Mouse (Mus musculus) neural tube, embryonic 14.5 days (tissue): ENCODE measurements around the gene Cdk17. TPM values are rescaled to one million over a fixed set of nuclear protein-coding genes. Genes with fewer than 3 reads are reported as not detected.

Source experiments
- ATAC-seq: fragments of 200-750 bp; cut with Nextera tagmentation; 2 replicates; pipeline ENCODE4 v1.8.0; 2017; ENCODE audit warnings: low read depth, mild to moderate bottlenecking, moderate TSS enrichment, moderate library complexity
- H3K27ac ChIP-seq: fragments of 300-500 bp; sonication (generic); 2 replicates; pipeline ENCODE4 v1.5.1; 2014; ENCODE audit warnings: low read depth, mild to moderate bottlenecking, control low read depth, low read length, moderate library complexity, mixed read lengths
- H3K27me3 ChIP-seq: fragments of 300-500 bp; sonication (generic); 2 replicates; pipeline ENCODE4 v1.6.1; 2014; ENCODE audit warnings: low read length; ENCODE audit not compliant: control insufficient read depth, insufficient read depth
- H3K36me3 ChIP-seq: fragments of 300-500 bp; sonication (generic); 2 replicates; pipeline ENCODE4 v1.6.1; 2014; ENCODE audit warnings: low read length, mixed read lengths; ENCODE audit not compliant: control insufficient read depth, insufficient read depth
- H3K4me1 ChIP-seq: fragments of 300-500 bp; sonication (generic); 2 replicates; pipeline ENCODE4 v1.6.1; 2014; ENCODE audit warnings: low read length; ENCODE audit not compliant: control insufficient read depth, insufficient read depth
- H3K4me2 ChIP-seq: fragments of 300-500 bp; sonication (generic); 2 replicates; pipeline ENCODE4 v1.6.1; 2014; ENCODE audit warnings: mild to moderate bottlenecking, low read depth, low read length, control low read depth
- H3K4me3 ChIP-seq: fragments of 300-500 bp; sonication (generic); 2 replicates; pipeline ENCODE4 v1.5.1; 2014; ENCODE audit warnings: low read depth, low read length, control low read depth, mixed read lengths
- H3K9ac ChIP-seq: fragments of 300-500 bp; sonication (generic); replicated peaks from 2 replicates; pipeline ENCODE4 v1.6.1; 2014; ENCODE audit warnings: low read depth, mild to moderate bottlenecking, control low read depth, low read length, mixed read lengths
- H3K9me3 ChIP-seq: fragments of 300-500 bp; sonication (generic); 2 replicates; pipeline ENCODE4 v1.6.1; 2016; ENCODE audit warnings: low read length; ENCODE audit not compliant: control insufficient read depth
- WGBS: fragments of 180-500 bp; shearing (Covaris S2); extraction: QIAGEN DNeasy Blood & Tissue Kit; methylation state at CpG from one replicate; pipeline ENCODE4 v1.1.7; 2014; 5-methylcytosine and 5-hydroxymethylcytosine counted together
- polyA plus RNA-seq: library from polyadenylated mRNA; unstranded; fragments of >200 nt; fragmentation: Nextera tagmentation; extraction: Ambion mirVana; gene quantifications from 2 replicates; pipeline ENCODE4 v1.2.1, GENCODE M21; 2014

The Cdk17 gene
- polyA plus RNA-seq, 1 experiment from 2014 or later: 62.8 TPM

DNA sequence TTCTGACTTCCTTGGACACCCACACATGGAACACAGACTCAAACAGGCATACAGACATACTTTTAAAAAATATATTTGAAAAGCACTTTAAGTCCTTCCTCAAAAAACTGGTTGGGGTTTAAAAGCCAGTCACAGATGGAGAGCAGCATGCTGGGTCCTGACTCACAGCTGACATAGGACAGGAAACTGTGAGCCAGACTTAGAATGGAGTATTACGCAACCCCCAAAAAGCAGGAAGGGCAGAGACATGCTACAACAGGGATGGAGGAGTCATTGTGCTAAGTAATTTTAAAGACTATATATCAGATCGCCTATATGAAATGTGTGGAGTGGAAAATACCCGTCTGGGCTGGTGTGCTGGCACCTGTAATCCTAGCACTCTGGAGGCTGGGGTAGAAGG, 107.7 kb downstream of the Cdk17 start:
- Histone ChIP-seq H3K4me2 (no peak overlapping the region), H3K4me1 (peaks cover 7% of the 10 kb centered on the region; the same call in 1 of the 2 replicates), H3K36me3 (no peaks in the 10 kb centered on the region), H3K27ac (no peak overlapping the region), H3K9ac (no peak overlapping the region), H3K9me3 (no peaks in the 10 kb centered on the region), H3K27me3 (no peaks in the 10 kb centered on the region), H3K4me3 (no peak overlapping the region)
- no peak for ATAC-seq
- 96% methylated on average over 3 of the region's 3 CpGs for WGBS

DNA sequence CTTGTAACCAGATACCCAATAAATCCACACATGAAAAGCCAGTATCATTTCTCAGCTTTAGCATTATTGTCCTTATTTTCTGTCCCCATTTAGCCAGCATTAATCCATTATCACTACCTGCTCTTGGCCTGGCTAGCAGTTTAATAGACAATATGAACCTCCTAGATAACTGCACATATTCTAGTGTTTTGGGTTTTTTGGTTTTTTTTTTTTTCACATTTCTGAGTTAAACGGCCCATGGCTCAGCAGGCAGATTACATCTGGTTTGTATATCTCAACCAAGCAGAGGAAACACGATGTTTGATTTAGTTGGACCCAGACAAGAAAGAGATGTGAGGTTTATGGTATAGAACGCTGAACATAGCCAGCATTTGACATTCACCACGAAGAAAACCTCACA, 109.1 kb downstream of the Cdk17 start:
- Histone ChIP-seq H3K4me1 (peaks cover 9% of the 10 kb centered on the region), H3K27me3 (no peaks in the 10 kb centered on the region), H3K4me2 (no peak overlapping the region), H3K9me3 (no peaks in the 10 kb centered on the region), H3K27ac (no peak overlapping the region), H3K9ac (no peak overlapping the region), H3K4me3 (no peak overlapping the region), H3K36me3 (no peaks in the 10 kb centered on the region)
- 71% methylated on average over 4 of the region's 4 CpGs for WGBS
- ATAC-seq: no peak

- no peaks in the 10 kb centered on the region for H3K9me3 ChIP-seq
- no peak overlapping the region for H3K9ac ChIP-seq
- no peak overlapping the region for H3K4me2 ChIP-seq
- no peak overlapping the region for H3K27ac ChIP-seq
- H3K27me3 ChIP-seq: no peaks in the 10 kb centered on the region
- no peak for ATAC-seq
- peaks cover 21% of the 10 kb centered on the region for H3K4me1 ChIP-seq
- no peaks in the 10 kb centered on the region for H3K36me3 ChIP-seq
- 94% methylated on average over 6 of the region's 6 CpGs for WGBS
- no peak overlapping the region for H3K4me3 ChIP-seq
These were observed 110.3 kb downstream of the Cdk17 start for GRCm38 (mm10) chr10:93270889-93271460.

DNA sequence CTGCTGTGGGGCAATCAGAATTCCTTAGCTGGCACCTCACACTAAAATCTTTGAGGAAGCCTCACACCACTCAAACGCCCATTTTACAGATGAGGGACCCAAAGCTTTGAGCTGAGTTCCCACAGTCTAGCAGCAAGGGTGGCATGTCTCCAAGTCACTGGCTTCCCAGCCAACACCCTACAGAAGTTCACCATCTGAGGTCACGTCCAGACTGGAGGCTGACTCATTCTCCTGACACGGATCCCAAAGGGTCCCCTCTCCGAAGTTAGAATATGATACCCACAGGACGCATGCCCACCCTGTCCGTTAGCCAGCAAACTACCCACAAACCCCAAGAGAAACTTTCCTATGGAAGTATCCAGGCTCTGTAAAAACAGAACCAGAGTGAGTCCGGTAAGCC, 111.2 kb downstream of the Cdk17 start:
- ATAC-seq: no peak
- Histone ChIP-seq H3K27ac (no peak overlapping the region), H3K27me3 (no peaks in the 10 kb centered on the region), H3K4me1 (peaks cover 24% of the 10 kb centered on the region), H3K9ac (no peak overlapping the region), H3K4me3 (no peak overlapping the region), H3K9me3 (no peaks in the 10 kb centered on the region), H3K36me3 (no peaks in the 10 kb centered on the region), H3K4me2 (no peak overlapping the region)
- 90% methylated on average over 7 of the region's 7 CpGs for WGBS

DNA sequence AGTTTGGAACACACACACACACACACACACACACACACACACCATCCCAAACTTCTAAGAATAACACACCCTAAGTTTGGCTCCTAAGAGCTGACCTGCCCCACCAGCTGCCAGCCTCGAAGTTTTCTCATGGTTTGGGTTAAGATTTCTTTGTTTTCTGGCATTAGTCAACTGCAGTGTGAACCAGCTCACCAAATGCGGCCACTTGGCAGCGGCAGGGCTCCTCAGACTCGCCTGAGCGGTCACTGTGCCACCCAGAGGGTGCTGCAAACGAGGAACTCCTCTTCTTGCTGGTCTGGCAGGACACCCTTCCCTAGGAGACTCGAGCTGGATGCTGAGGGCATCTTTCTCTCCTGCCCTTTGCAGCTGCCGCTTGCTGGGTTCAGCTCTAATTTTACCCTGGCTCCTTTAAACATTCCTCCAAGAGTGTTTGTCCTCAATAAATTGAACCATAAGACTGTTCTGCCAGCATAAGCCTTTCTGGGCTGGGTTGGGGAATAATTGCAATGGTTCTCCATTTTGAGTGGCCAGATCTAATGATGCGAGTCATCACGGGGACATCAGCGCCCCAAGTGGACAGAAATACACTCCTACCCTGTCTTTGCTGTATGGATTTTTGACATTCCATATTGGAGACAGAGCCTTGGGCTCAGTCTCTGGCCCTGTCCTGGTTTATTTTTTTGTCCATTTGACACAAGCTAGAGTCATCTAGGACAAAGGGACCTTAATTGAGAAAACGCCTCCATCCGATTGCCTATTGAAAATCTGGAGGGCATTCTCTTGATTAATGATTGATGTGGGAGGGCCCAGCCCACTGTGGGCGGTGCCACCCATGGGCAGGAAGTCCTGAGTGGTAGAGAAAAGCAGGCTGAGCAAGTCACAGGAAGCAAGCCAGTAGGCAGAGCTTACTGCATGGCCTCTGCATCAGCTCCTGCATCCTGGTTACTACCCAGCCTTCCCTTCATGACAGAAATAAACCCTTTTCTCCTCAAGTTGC, 112.6 kb downstream of the Cdk17 start:
- Histone ChIP-seq H3K27ac (no peak overlapping the region), H3K9ac (no peak overlapping the region), H3K9me3 (no peaks in the 10 kb centered on the region), H3K4me3 (no peak overlapping the region), H3K4me2 (no peak overlapping the region), H3K27me3 (no peaks in the 10 kb centered on the region), H3K36me3 (no peaks in the 10 kb centered on the region), H3K4me1 (peaks cover 29% of the 10 kb centered on the region)
- 75% methylated on average over 14 of the region's 14 CpGs for WGBS
- ATAC-seq: no peak

GRCm38 (mm10) chr10:93274277-93274696, 113.6 kb downstream of the Cdk17 start:
- Histone ChIP-seq H3K9me3 (no peaks in the 10 kb centered on the region), H3K36me3 (no peaks in the 10 kb centered on the region), H3K27me3 (no peaks in the 10 kb centered on the region), H3K4me1 (peaks cover 29% of the 10 kb centered on the region), H3K4me3 (no peak overlapping the region), H3K9ac (no peak overlapping the region), H3K27ac (no peak overlapping the region), H3K4me2 (no peak overlapping the region)
- WGBS: 54% methylated on average over 2 of the region's 2 CpGs
- no peak for ATAC-seq

DNA sequence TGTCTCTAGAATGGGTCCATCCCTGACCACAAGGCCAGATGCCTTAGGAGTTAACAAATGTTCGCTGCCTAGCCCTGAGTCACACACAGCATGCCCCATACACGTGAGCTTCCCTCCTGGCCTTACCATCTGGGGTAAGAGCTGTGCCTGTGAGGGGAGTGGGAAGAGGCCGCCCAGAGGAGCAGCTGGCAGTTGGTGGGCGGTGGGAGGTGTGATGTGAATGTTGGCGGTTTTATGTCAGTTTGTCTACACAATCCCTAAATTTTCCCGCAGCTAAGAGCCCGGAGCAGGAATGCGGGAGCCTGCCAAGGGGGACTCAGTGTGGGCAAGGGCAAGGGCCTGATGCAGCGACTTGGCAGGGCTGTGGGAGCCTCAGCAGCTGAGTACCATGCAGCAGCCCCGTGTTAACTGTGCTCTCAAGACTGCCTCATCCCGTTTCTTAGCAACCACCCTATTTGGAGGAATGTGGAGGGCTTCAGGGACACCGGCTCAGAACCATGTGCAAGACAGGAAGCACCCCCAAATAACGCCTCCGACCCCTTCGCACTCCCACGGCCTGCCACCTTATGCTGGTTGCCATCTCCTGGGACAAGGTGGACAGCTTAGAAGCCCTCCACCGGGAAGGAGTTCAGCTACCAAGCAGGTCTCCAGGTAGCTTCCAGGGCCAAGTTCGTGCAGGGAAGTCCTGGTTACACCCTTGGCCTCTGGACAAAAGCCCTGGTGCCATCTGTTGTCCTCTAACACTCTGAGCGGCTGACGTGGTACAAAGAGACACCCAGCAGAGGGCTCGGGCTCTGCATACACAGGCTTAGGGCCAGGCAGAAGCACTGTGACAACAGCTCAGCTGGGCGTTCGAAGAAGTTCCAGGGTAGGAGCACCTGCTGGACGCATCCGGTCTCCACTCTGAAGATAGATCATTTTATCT, 114.8 kb downstream of the Cdk17 start:
- Histone ChIP-seq H3K9ac (peak overlapping the region; percentile 50), H3K36me3 (no peaks in the 10 kb centered on the region), H3K4me2 (peak overlapping the region; percentile 47), H3K4me1 (peaks cover 25% of the 10 kb centered on the region), H3K27me3 (no peaks in the 10 kb centered on the region), H3K4me3 (peak overlapping the region; percentile 37), H3K27ac (peak overlapping the region; percentile 84), H3K9me3 (no peaks in the 10 kb centered on the region)
- ATAC-seq: peak; percentile 90
- 21% methylated on average over 25 of the region's 25 CpGs for WGBS

DNA sequence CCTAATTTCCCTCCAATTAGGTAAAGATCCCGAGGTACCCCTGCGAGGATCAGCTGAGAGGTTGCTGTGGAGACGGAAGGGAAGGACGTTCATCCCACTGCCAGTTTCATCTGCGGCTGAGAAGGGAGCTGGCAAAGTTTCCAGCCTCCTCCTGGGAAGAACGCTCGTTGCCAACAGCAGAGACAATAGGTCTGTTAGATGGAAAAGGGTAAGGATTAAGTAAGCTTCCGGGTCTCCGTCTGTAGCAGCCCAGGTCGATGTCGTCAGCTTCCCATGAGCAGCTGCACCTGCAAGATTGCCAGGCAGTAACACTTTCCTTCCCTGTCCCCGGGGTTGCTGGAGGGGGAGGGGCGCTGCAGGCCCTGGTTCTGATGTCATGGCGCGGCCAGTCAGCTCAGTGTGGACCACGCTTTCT, 115.7 kb downstream of the Cdk17 start:
- Histone ChIP-seq H3K27me3 (no peaks in the 10 kb centered on the region), H3K4me2 (peak overlapping the region; percentile 47), H3K9ac (peak overlapping the region; percentile 50), H3K9me3 (no peaks in the 10 kb centered on the region), H3K4me3 (peak overlapping the region; percentile 37), H3K36me3 (no peaks in the 10 kb centered on the region), H3K4me1 (peaks cover 25% of the 10 kb centered on the region), H3K27ac (peak overlapping the region; percentile 84)
- peak; percentile 65 for ATAC-seq
- 2% methylated on average over 16 of the region's 16 CpGs for WGBS
